Mouse (Mus musculus) gastrocnemius, postnatal 10 days (tissue): ENCODE measurements around the gene Speer4f2. TPM values are rescaled to one million over a fixed set of nuclear protein-coding genes. Genes with fewer than 3 reads are reported as not detected.
"Not testable (repeated sequence)": the region's sequence is repeated elsewhere in the genome, so short reads cannot be mapped to it uniquely, and the experiment has no call there.

ENCODE experiments used
- DNase-seq: peaks from one replicate; pipeline ENCODE4 v3.0.0; 2021; ENCODE audit warnings: mixed read lengths
- long read RNA-seq, 2 experiments: library from polyadenylated mRNA; stranded (forward); transcript quantifications; one replicate each; pipeline ENCODE4 v2.0.0; 2021
- total RNA-seq, 2 experiments: library from RNA; stranded (reverse); gene quantifications; 2 replicates each; pipeline ENCODE4 v1.2.3; 2021

The Speer4f2 gene
- total RNA-seq: not detected
- long read RNA-seq, experiment 1: 0 reads
- long read RNA-seq, experiment 2: 0 reads

DNA sequence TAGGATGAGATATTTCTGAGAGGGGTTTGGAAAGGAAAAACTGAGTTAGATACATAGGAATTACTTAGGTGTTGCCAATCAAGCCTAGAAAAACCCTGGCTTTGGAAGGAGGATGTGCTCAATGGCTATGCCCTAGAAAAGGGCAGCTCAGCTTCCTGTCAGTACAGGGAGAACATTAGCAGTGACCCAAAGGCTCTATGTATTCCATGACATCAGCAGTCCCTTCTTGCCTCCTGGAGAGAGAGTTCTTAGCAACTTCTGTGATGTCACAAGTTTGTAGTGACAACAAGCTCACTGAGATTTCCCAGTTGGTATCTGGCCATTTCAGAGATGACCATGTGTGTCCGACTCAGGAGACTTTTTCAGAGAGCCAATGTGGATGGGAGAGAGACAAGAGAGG lies at the start of gene Speer4f2:
Gene Speer4f2 (plus strand): TSS at position 301 of the 400 bp plus-strand sequence.
- DNase-seq: not testable (repeated sequence)

GRCm38 (mm10) chr5:17328946-17329566 lies 43.9 kb upstream of the Speer4f2 start:
- no peak for DNase-seq

DNA sequence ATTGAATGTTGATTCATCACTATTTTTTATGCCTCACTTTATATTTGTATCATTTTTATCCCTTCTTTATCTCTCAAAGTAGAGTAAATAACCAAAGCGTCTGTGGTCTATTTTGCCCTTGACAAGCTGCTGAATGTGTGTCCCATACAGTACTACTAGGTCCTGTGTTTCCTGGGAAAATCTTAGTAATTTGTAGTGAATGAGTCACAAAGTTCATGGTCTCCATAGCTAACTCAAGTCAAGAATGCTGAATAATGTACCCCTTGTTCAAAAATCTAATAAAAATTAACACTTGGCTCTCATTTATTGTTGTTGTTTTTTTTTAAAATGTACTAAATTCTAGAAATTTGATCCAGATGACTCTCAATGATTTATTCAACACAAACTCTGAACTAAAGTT lies 38.1 kb upstream of the Speer4f2 start:
- no peak for DNase-seq

DNA sequence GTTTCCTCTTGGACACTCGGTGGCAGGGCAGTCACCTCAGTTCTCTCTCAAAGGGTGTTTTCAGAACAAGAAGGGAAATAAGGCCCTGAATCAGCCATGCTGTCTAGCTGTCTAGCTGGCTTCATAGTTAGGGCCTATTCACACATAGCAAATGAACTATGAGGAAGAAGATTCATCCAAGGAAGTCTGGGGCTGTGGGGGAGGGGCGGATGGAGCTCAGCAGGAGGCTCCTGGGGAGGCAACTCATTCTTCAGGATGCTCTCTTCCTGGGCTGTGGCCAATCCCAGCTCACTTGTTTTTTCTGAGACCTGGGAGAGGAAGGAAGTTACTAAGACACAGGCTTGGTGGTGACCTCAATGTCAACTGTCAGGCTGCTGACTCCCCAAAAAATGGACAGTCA lies 27.2 kb upstream of the Speer4f2 start:
- DNase-seq: peak; percentile 6

DNA sequence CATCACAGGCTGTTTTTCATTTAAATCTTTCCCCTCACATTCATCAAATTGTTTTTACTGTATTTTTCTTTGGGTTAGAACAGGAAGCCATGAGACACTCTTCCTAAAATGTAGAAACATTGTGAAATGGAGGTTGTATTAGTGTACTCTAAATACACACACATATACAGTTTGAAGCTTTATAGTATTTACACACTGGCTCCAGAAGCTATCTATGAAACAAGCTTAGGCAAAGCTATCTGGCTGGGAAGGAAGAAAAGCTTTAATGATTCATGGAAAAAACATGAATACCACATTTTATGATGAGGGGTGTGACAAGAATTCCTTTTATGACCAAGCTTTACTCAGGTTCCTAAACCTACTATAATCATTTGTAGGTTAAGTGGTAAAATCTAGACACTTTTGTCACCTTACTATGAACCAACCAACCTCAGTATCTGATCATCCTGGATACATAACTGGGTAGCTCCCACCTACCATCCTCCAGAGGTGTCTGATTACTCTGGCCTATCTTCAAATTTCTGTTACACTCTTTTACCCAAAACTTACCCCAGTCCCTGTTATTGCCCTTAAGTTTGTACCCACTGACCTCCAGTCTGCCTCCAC lies 13.5 kb upstream of the Speer4f2 start:
- DNase-seq: no peak

- DNase-seq: no peak
These were observed 16.9 kb downstream of the Speer4f2 start for GRCm38 (mm10) chr5:17389926-17390325.

GRCm38 (mm10) chr5:17391207-17391606 lies 18.2 kb downstream of the Speer4f2 start:
- no peak for DNase-seq

GRCm38 (mm10) chr5:17400571-17400970 lies 27.6 kb downstream of the Speer4f2 start:
- no peak for DNase-seq

DNA sequence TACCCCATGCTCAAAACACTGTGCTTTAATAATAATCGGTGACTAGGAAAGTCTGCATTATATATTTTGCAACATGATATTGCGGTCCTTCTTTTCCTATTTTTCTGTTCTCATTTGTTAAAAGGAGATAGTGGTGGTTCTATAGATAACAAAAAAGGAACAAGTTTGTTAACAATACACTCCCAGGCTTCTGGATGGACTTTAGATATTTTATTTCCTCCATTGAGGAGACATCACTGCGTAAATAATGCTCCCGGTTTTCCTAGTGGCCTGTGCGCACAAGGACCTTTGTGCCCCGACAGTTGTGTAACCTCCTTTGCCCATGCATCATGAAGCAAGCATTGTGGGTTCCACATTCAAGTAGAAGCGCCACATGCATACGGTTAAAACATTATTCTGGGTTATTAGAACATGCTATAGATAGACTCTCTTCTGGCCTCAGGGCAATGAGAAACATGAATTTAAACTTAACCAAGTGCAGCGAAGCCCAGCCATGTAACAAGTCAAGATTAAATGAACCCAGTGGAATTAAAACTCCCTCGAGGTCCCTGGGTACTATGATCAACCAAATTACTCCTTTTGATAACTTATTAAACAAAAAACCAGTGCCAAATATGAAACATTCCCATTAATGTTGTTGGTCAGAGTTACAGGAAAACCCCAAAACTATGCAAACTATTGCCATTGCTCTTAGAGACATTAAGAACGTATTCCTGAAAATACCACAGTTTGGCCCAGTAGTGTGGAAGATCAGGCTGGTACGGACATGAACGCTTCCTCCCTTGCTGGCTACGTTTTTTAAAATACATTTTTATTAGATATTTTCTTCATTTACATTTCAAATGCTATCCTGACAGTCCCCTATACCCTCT lies 28.5 kb downstream of the Speer4f2 start:
- no peak for DNase-seq

GRCm38 (mm10) chr5:17402330-17403125 lies 29.5 kb downstream of the Speer4f2 start:
- DNase-seq: no peak

DNA sequence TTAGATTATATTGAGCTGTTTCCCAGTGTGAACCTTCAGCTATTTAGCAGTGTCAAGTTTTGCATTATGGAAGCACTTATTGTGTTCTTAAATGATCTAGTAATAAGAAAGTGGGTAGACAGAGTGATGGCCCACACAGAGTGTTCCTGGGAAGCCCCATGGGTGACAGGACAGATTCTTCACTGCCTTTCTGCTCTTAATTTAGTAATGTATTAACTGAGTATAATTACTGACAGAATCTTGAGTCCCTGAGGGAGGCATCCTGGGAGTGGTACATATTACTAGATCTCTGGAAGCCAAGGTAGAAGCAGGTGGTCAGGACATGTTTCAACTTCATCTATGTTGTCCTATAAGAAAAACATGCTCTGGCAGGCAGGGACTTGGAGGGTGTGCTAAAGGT lies 30.6 kb downstream of the Speer4f2 start:
- no peak for DNase-seq

- no peak for DNase-seq
These were observed 36.1 kb downstream of the Speer4f2 start for GRCm38 (mm10) chr5:17408924-17409660.

GRCm38 (mm10) chr5:17417201-17417600 lies 44.2 kb downstream of the Speer4f2 start:
- DNase-seq: no peak

DNA sequence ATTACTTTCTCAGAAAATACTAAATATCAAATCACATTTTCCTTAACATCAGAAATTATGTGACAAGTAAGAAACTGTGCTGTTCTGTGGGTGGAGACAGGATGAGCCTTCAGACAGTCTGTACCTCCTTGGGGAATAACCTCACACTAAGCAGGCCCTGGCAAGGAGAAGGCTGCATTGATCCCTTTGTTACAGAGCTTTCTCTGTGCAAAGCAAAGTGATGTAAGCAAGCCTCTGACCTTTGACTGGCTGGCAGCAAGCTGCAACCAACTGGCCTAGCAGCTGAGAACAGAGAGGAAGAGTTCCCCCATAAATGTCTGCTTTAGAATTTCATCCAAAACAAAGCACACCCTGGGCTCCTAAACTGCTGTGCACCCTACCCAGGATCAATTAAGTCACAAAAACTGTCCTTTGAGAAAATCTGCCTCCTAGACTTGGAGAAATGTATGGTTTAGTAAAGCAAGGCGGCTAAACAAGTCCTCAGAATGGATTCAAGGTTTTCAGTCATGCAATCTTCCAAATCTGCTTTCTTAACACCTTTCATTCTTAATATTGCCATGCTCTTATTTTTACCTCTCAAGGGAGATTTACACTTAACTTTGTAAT lies 46.3 kb downstream of the Speer4f2 start:
- DNase-seq: no peak

- no peak for DNase-seq
These were observed 46.9 kb downstream of the Speer4f2 start for GRCm38 (mm10) chr5:17419921-17420320.

DNA sequence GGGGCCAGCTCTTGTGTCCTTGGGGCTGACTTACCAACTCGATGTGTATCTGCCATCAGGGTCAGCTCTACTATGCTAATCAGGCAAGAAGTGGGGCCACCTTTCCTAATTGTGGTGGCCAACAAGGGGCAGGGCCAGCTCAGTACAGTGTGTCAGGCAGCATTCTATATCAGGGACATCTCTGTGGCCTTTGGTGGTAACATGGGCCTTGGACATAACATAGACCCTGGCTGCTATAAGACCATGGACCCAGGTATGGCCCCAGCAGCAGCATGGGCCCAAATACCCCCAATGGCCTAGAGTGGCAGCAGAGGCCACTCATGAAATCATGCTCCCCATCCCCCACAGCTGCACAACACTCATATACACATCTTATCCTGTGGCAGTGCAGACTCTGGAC lies 49.2 kb downstream of the Speer4f2 start:
- DNase-seq: no peak

DNA sequence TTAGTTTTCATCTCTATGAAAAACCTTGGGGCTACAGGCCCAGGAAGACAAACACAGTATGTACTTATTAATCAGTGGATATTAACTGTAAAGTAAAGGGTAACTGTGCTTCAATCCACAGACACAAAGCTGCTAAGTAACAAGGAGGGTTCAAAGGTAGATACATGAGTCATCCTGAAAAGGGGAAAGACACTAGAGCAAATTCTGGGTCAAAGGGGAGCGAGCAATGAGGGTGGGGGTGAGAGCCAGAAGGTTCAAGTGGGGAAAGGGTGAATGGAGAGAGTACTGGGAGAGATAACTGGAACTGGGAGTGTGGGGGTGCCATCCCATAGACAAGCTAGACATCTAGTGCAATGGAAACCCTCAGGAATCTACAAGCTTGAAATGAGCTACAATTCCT lies 54.0 kb downstream of the Speer4f2 start:
- no peak for DNase-seq
